Mouse (Mus musculus) cerebellum, postnatal 25 days (tissue): Measurements from ENCODE around the gene Vmn1r1.

ENCODE experiments used
- DNase-seq, 2 experiments: peaks; one replicate each; pipeline ENCODE4 v3.0.0; 2021; ENCODE audit warnings: mixed read lengths in 2 of 2

Gene Vmn1r1

DNA sequence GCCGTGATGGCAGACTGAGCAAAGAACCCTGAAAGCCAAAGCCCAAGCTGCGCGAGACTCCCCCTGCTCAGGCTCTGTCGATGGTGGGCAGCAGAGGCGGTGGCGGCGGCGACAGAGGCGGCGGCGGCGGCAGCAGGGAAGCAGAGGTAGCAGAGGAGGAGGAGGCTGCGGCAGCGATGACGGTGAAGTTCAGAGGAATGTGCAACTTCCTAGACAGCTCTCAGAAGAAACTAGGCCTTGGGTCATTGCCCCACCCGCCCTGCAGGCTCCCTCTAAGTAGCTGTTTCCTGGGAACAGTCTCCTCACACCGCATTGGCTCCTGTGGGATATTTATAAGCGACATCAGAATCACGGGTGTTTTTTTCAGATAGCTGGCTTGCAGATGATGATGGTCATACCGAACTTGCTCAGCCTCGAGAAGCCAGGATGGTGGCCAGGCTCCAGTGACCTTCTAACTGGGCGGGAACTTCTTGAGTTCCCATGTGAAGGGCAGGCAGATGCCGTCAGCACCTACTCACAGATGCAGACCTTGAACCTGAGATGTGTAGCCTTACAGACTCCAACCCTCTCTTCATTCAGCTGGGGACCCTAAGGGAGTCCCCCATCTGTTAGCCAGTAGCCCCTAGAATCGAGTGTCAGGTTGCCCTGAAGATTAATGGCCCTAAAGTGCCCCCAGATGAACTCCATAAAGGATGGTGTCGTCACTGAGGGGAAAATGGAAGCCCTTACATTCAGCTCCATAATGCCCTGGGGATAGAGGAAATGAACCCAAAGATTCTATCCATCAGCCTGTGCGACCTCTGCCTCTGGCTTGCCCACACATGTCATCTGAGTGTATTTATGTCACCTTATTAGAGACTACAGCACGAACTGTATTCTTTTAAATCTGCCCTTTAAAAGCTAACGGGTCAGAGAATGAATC is 26.8 kb downstream of the Vmn1r1 start:
- DNase-seq: no peak

DNA sequence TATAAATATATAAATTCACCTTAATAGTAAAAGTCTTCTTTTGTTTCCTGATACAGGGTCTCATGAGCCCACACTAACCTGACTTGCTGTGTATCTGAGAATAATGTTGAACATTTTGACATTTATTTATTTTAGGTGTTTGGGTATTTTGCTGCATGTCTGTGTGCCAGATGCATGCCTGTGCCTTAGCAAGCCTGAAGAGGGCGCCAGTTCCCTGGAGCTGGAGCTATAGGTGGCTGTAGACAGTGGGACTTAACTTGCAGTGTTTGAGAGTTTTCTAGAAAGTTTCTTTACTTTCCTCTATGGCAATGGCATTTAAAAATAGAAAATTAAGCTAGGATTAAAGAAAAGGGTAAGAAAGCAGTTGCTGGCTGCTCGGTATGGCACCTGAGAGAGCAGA is 33.5 kb downstream of the Vmn1r1 start:
- DNase-seq: peak in 1 of 2 experiments; percentile 47

DNA sequence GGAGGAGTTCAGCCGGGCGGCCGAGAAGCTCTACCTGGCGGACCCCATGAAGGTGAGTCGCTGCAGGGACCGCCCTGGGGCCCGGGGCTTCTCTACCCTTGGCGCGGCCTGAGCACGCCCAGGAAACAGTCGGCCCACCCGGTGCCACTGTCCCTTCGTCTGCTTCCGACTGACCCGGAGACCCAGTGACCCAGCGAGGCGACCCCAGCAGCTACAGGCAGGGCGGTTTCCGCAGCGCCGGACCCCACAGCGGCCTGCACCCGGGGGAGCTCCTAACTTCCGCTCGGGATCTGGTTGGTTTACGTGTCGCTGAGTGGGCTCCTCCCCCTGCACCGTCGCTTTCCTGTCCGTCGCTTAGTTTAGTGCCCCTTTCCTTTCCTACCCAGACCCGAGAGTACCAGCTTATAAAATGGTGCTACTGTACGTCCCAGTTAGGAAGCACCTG is 39.3 kb downstream of the Vmn1r1 start:
- peak; percentile 81 to 87 for DNase-seq

DNA sequence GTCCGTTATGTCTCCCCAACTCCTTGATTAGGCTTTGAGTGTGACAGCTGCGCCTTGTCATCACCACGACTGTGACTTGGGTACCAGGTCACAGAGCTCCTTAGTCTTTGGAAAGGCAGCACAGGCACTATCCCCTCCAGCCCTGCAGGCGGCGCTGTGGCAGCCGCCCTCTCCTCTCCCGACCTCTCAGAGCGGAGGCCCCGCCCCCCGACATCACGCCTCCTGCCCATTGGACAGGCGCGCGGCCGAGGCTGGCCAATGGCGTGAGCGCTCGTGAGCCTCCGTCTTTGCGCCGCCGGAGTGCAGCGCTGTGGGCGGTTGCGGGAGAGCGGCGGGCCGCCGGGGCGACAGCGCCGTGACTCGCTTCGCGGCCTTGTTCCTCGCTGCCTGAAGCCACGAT is 39.8 kb downstream of the Vmn1r1 start, which contains the start of gene Srp9:
Gene Srp9 (plus strand): TSS at position 232 of the 400 bp plus-strand sequence.
- peak; percentile 99 to 100 for DNase-seq

DNA sequence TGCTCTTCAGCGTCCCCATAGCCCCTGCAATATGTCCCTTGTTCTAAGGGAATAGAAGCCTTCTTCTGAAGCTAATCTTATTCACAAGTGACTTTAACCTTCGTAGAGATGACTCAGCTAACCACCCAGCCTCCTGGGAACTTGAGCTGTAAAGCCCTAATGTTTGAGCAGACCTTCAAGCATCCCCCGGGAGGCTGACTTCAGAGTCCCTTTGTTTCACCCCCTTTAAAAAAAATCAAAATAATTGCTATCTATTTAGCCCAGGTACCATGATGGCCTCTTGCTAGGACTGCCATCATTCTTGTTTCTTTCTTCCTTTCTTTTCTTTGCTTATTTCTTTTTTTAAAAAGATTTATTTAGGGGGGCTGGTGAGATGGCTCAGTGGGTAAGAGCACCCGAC is 41.9 kb downstream of the Vmn1r1 start:
- no peak for DNase-seq

DNA sequence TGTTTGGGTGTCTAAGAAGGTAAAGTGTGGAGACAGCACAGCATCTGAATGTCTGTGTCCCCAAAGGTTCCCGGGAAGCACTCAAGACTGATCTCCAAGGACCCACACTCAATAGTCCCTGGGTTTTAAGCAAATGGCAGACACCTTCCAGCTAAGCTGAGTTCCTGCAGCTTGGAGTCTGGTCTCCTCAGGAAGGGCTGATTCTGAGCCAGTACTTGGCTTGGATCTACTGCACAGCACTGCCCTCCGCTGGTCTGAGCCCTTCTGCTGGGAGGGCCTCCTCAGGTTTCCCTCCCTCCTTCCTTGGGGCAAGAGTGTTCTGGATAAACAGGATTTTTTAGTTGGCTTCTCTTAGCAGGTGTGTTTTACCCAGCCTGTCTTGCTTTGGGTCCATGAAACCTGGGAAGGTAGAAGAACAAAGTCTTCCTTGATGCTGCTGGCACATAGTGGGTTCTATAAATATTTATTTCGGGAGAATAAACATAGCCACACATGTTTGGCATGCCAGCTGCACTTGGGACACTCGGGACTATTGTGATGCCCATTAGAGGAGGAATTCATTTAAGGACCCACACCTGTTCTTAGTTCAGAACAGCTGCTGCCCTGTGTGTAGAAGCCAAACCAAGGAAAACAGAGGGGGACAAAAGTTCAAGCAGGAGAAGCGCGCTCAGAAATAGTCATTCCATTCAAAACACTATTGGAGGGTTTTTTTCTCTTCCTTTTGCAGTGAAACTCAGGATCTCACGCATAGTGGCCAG is 48.5 kb downstream of the Vmn1r1 start:
- DNase-seq: peak; percentile 55 to 72

DNA sequence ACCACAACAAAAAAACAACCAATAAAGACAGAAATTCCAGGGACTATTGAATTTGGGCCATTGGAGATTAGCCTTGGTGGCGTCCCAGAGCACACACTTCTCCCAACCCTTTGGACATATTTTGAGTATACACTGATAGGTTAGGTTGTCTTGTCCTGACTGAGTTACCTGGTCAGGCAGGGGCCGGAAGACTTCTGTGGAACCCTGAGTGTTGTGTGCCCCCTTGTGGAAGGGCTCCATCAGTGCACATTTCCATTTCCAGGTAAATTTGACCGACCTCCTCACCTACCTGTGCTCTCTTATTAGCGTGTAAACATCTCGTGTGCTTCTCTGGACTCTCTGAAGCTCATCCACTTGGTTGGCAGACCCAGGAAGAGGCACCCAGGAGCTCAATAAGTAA is 49.1 kb downstream of the Vmn1r1 start:
- DNase-seq: peak; percentile 60 to 69

DNA sequence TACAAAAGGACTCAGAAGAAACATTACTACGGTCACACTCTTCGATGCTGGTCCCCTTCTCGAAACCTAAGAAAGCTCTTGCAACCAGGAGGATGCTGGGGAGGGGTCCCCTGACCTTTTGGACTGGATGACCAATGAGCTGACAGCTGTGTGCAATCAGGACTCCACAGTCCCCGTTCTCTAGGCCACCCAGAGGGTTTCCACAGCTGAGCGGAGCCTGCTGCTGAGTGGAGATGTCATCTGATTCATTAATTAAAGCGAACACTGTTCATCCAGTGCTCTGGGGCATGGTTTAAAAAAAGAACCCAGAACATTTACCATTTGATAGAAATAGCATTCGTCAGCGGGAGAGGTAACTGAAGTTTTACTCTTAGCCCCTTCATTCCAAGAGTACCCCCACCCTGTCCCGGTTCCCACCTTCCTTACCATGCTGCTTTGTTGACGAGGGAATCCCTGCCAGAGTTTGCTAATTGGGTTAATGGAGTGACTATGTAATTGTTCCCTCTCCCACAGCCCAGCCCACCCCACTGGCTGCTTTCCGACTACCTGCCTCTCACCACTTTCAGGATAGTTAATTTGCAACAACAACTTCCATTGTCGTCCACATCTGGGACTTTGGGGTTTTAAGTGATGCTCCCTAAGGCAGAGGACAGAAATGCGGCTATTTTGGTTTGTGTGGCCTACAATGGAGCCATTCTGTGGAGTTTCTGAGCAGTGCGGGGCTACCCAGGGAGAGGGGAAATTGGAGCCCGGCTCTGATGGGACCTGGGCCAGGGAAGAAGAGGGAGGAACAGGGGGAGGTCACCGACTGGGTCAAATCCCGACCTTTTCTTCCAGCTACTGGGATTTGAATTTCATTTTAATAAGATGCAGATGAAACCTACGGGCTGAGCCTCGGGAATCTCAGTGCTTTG is 50.4 kb downstream of the Vmn1r1 start:
- DNase-seq: no peak

DNA sequence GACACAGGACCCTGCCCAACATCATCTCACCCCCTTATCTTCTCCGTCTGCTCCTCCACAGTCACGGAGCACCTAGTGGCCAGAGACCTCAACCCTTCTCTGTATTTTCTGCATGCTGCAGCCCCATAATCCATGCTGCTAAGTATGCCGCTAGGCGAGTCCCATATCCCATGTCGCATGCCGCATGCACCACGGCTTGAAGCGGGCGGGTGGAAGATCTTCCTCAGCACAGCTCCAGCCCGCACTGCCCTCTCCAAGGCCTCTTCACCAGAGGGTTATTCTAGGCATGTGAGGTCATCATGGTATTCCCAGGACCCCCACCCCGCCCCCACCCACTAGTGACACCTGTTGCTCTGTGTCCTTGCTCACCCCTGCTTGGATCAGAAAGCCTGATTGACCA is 51.2 kb downstream of the Vmn1r1 start:
- no peak for DNase-seq

DNA sequence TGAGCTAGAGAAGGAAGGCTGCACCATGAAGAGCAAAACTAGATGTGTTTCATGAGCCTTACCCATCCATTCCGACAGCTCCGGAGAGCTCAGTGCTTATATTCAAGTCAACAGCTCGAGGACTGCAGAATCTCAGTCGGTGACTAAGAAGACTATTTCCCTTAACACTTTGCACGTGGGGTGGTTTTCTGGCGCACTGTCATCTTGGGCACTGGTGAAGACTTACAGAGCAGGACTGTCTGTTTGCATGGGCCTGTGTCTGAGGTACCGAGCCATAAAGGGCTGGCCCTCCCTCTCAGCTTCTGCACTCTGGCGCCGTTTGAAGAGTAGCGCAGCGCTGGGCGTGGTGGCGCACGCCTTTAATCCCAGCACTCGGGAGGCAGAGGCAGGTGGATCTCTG is 51.9 kb downstream of the Vmn1r1 start:
- no peak for DNase-seq

DNA sequence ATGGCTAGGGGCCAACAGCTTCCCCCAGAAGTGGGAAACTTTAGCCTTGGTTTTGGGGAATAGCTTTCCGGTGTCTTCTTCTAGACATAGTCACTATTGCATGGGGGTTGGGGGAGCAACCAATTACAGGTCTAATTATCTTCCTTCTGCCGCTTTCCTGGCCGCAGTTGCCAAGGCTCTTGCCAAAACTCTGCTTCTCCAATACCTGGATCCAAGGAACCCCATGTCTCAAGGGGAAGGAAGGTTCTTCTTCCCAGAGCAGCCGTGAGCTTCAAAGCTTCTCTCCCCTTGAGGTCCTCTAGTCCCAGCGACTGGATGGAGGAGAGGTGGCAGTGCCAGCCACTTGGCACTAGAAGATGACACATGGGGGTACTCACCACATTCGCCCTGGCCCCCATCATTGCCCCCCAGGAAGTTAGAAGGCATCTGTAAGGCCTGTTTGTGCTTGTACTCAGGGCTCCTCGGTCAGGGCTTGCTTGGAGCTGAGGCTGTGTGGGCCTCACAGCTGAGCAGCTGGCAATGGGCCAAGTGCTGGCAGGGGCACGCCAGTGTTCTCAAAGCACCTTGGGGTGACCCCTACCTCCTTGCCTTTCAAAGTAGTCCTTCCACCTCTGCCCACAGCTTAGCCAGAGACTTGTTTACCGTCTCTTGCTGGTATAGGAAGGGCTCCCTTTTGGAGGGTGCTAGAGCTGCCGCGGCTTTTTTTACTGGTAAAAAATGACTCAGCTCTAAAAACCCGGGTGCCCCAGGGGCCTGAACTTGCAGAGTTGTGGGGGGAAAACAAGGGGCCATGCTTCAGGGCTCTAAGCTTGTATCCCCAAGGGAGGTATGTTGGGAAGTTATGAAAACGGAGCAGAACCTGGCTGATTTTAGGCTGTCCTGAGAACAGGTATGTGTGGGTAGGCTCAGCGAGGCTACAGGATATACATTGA is 52.6 kb downstream of the Vmn1r1 start:
- DNase-seq: peak; percentile 46 to 61

DNA sequence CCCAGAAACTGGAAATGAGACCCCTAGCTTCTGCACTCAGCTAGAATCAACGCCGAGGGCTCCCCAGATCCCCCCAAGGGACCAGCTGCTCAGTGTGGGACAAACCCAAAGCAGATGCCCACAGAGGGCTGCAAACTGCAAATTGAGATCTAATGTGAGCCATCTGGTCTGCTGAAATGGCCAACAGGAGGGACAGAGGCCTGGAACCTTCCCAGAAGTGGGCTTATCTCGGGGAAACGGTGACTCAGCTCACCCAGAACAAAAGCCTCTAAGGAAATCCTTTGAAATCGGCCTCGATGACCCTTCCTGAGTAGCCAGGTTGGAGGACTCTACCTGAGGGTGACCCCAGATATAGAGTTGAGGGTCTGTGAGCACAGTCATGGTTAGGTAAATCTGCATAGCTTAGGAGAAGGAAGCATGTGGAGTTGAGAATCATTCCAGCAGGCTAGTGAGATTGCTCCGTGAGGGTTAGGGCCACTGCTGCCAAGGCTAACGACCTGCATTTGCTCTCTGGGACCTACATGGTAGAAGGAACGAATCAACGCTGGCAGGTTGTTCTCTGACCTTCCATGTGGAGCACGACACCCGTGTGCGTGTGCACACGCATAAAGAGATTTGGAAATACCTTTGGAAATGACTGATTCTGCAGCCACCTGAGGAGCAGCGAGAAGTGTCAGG is 53.4 kb downstream of the Vmn1r1 start:
- peak; percentile 57 to 68 for DNase-seq

DNA sequence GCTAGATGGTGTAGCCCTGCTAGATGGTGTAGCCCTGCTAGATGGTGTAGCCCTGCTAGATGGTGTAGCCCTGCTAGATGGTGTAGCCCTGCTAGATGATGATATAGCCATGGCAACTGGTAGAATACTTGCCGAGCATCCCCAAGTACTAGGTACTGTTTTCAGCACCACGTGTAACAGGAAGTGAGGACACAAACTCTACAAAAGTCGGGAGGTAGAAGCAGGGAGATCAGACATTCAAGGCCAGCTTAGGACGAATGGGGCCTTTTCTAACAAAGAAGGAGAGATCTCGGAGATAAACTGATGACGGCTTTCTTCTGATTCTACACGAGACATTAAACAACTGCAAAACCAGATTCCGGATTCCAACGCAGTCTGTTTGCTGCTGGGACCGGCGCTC is 54.1 kb downstream of the Vmn1r1 start:
- DNase-seq: no peak

DNA sequence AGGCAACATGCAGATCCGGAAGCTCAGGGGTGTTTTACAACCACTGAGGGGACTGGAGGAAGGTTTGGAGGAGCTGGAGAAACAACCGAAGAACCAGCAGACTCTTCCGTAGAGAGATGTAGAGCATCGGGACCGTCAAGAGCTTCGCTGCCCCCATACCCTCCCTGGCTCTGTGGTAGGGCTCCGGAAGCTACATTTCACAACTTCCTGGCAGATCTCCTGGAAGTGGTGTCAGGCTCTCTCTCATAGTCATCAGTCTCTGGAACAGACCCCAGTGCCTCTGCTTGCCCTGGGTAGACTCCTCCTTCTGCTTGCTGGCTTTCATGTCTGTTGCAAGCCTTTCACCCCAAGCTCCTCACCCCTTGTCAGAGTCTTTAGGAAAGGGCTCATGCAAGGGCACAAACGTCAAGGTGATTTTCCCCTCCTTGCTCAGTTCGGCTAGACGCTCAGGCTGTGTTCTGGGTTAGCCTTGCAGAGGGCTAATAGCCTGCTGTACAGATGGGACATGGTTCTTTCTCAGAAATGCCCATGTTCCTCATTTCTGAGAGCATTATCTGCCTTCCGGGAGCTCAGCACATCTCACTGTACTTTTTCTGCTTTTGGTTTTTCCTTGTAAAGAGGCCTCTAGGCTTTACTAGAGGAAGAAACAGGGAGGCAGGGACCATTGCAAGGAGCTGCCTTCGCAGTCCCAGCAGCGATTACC is 55.7 kb downstream of the Vmn1r1 start:
- no peak for DNase-seq

DNA sequence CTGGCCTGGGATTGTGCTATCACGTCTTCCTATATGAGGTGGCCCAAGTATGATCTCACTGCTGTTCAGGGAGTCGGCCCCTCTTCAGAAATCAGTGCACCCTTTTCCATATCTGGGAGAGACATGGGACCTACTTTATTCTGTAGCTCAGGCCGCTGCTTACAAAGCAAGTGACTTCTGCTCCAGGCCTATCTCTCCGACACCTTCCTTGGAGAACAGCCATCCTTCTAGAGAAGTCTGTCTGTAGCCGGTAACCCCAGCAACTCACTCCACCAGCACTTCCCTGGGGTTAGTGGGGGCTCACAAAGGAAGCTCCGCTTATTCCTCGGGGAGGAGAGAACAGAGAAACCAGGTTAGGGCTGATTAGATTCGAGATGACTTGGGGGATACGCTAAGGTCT is 57.0 kb downstream of the Vmn1r1 start:
- DNase-seq: no peak

DNA sequence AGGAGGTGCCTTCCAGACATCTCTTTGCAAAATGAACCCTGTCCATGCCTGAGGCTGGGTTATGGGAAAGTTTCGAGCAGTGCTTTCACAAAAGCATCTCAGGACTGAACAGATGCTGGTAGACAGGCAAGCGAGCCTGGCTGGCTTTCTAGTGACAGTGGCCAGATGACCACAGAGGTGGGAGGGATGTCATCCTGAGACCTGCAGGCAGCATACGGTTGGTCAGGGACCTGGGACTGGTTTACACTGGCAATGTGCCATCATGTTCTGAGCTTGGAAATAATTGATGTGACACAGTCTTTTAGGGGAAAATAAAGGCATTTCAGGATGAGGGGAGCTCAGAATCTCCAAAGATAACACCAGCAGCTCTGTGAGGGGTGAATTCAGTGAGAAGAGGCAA is 59.3 kb downstream of the Vmn1r1 start:
- no peak for DNase-seq
